Mouse (Mus musculus): Measurements from ENCODE around the gene Kalrn. TPM values are rescaled to one million over a fixed set of nuclear protein-coding genes. Genes with fewer than 3 reads are reported as not detected.
A peak's percentile ranks its signal among the peaks of the same experiment; 100 is the strongest.

Kalrn gene
- polyA plus RNA-seq, 1 experiment from 2014 or later: 9.2 TPM

DNA sequence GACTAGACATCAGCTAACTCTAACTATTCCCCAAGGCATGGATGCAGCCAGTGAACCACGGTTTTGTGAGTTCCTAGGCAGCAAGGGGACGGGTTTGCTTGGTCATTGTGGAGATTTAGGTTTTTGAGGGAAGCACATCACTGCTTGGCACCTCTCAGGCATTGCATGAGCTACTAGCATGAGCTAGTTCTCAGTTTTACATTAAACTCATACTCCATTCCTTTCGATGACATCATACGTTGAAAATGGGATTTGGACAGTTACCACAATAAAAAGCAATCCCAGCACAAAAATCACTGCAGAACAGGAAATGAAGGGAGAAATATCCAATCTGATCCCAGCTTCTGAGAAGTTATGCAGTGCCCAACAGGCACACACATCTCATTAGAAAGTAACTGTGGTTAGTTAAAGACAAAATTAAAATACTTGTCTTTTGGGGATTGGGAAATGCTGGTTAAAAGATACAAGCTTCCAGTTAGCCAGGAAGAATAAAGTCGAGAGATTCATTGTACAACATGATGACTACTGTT, 23.8 kb downstream of the Kalrn start:
- 57% methylated on average over 5 of the region's 5 CpGs for WGBS
- H3K4me3 ChIP-seq: no peak overlapping the region
- ATAC-seq (ENCODE audit: insufficient number of reproducible peaks, low FRiP score, low TSS enrichment, low read depth): no peak

DNA sequence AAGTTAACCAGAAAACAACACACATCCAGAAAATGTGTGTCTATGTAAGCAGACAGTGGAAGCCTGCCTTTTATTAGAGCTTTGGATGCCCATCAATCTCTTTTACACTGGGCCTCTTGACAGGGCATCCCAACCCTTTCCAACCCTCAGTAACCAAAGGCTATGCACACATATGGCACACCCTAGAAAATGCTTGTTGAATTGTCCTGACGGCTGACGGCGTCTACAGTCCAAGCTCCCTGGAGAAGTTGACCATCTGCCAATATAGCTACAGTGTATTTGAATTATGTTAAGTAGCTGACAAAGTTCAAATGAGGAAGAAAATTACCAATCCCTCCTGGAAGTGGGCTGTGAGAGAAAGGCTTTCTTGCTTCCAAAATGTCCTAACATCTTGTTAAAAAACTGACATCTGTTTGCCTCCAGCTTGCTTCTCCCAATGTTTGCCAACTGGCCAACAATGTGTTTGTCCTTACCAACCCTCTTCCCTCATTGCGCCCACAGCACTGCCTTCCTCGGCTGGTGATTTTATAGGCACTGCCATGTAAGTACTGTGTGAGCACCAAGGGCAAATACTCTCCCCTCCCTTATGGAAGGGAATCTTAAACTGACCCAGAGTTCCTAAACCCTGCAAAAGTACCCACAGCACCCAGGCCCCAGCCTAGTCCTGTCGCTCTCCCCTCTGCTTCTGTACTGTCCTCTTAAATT, 26.4 kb downstream of the Kalrn start:
- no peak overlapping the region for H3K4me3 ChIP-seq
- no peak overlapping the region for H3K4me2 ChIP-seq
- H3K36me3 ChIP-seq: 0 out of 2 replicates have a peak, but pooled peaks cover 4% of the 10 kb centered on the region
- H3K27ac ChIP-seq: no peak overlapping the region
- no peaks in the 10 kb centered on the region for H3K9me3 ChIP-seq
- 51% methylated on average over 6 of the region's 6 CpGs for WGBS
- H3K9ac ChIP-seq: no peak overlapping the region
- peaks cover 8% of the 10 kb centered on the region for H3K4me1 ChIP-seq
- no peak for ATAC-seq (ENCODE audit: insufficient number of reproducible peaks, low FRiP score, low TSS enrichment, low read depth)
- H3K27me3 ChIP-seq: no peaks in the 10 kb centered on the region

More for the DNA sequence above, 23.8 kb downstream of the Kalrn start:
- no peaks in the 10 kb centered on the region for H3K27me3 ChIP-seq
- H3K4me1 ChIP-seq: peaks cover 15% of the 10 kb centered on the region
- H3K36me3 ChIP-seq: no peaks in the 10 kb centered on the region
- no peak overlapping the region for H3K27ac ChIP-seq
- no peak overlapping the region for H3K4me2 ChIP-seq
- H3K9me3 ChIP-seq: no peaks in the 10 kb centered on the region
- no peak overlapping the region for H3K9ac ChIP-seq

DNA sequence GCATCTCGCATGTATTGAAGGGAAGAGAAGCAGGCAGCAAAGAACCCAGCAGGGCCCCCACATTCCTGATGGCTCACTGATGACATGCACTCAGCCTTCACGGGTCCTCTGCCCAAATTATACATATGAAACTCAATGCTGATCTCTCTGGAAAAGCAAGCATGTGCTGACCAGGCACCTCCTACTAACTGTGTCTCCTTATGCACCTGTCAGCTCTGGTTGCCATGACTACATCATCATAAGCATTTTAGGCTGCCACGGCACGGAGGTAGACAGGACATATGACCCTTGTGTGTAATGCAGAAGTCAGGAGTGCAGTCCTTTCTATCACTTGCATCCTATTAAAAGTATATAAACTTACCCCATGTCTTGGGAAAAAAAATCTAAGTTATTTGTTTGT, 29.6 kb downstream of the Kalrn start:
- Histone ChIP-seq H3K36me3 (0 out of 2 replicates have a peak, but pooled peaks cover 4% of the 10 kb centered on the region), H3K4me2 (no peak overlapping the region), H3K27ac (no peak overlapping the region), H3K4me3 (no peak overlapping the region), H3K9me3 (no peaks in the 10 kb centered on the region), H3K27me3 (no peaks in the 10 kb centered on the region), H3K9ac (no peak overlapping the region), H3K4me1 (peaks cover 6% of the 10 kb centered on the region)
- ATAC-seq (ENCODE audit: insufficient number of reproducible peaks, low FRiP score, low TSS enrichment, low read depth): no peak
- 75% methylated on average over 4 of the region's 4 CpGs for WGBS

DNA sequence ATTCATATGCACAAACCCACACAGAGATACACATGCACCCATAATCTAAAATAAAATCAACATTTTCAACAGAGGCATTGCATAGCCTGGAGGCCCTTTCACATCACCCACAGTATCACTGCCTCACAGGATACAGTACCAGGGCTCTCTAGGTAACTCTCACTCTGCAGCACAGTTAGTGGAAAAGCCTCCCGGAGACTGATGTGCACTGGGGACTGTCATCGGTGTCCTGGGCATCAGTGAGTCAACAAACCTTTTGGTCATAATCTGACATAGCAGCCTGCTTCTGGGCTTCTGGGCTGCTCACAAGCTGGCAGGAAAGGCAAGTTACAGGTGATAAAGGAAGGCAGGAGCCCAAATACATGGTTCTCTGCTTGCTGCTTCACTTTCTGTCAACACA, 31.0 kb downstream of the Kalrn start:
- WGBS: 94% methylated on average over 2 of the region's 2 CpGs
- Histone ChIP-seq H3K4me1 (peaks cover 3% of the 10 kb centered on the region), H3K27me3 (no peaks in the 10 kb centered on the region), H3K36me3 (0 out of 2 replicates have a peak, but pooled peaks cover 4% of the 10 kb centered on the region), H3K9ac (no peak overlapping the region), H3K27ac (no peak overlapping the region), H3K9me3 (no peaks in the 10 kb centered on the region), H3K4me2 (no peak overlapping the region), H3K4me3 (no peak overlapping the region)
- ATAC-seq (ENCODE audit: insufficient number of reproducible peaks, low FRiP score, low TSS enrichment, low read depth): no peak

DNA sequence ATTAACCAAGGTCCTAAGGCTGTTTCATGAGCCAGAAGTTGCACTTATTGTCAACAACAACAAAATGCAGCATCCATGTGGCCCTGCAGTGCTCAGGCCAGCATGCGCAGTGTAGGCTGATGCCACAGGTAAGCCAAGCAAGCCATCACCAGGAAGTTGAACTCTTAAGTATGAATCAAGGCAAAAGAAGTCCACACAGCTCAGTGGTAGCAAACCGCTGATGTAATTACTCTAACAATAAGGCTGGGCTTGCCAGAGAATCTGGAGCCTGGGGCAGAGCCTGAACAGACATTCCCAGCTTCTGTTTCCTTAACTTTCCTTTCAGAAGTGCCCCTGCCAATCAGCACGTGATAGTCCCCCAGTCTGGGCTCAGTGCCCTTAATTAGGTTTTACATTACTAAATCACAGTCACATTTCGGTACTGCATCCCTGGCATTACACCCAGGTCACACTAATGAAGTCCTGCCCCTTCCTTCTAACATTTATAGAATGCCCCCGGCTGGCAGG, 34.6 kb downstream of the Kalrn start:
- no peak overlapping the region for H3K9ac ChIP-seq
- no peak overlapping the region for H3K4me3 ChIP-seq
- no peaks in the 10 kb centered on the region for H3K27me3 ChIP-seq
- WGBS: 51% methylated on average over 5 of the region's 5 CpGs
- H3K27ac ChIP-seq: no peak overlapping the region
- H3K36me3 ChIP-seq: 0 out of 2 replicates have a peak, but pooled peaks cover 4% of the 10 kb centered on the region
- no peak overlapping the region for H3K4me2 ChIP-seq
- H3K9me3 ChIP-seq: no peaks in the 10 kb centered on the region
- ATAC-seq (ENCODE audit: insufficient number of reproducible peaks, low FRiP score, low TSS enrichment, low read depth): no peak
- peaks cover 5% of the 10 kb centered on the region; the same call in 1 of the 2 replicates for H3K4me1 ChIP-seq

DNA sequence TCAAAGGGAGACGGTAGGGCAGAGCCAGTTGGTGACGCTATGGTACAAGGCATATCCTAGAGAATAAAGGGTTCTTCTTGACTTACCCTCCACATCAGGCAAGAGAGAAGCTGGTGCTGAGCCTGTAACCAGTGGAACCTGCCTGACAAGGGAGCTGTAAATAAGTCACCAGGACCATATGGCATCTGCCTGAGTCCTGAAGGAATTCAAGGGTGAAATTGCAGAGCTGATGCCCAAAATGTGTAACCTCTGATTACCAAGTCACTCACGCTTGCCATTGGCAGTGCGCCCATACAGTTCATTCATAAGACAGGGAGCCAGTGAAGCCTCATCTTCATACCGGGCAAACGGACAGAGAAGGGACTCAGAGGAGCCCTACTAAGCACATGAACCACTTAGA, 37.0 kb downstream of the Kalrn start:
- Histone ChIP-seq H3K36me3 (no peaks in the 10 kb centered on the region), H3K27ac (no peak overlapping the region), H3K4me1 (peaks cover 5% of the 10 kb centered on the region; the same call in 1 of the 2 replicates), H3K9ac (no peak overlapping the region), H3K27me3 (no peaks in the 10 kb centered on the region), H3K4me3 (no peak overlapping the region), H3K9me3 (no peaks in the 10 kb centered on the region), H3K4me2 (no peak overlapping the region)
- ATAC-seq (ENCODE audit: insufficient number of reproducible peaks, low FRiP score, low TSS enrichment, low read depth): no peak
- 75% methylated on average over 6 of the region's 6 CpGs for WGBS

DNA sequence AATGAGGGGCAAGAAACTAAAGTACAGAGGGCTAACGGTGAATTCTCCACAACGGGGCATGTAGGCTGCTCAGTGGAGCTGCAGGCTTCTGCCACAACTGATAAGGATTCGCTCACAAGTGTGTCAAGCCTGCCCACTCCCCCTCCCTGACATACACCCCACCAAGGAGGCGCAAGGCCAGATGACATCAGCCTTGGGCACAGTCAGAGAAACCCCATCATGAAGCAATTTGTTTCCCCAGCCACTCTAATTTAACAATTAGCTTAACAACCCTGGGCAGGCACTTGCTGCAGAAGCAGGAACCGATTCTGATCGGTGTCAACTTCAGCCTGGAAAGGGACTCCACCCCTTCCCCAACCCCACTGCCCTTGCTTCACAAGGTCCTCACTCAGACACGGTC, 38.2 kb downstream of the Kalrn start:
- no peaks in the 10 kb centered on the region for H3K9me3 ChIP-seq
- no peaks in the 10 kb centered on the region for H3K27me3 ChIP-seq
- no peak overlapping the region for H3K9ac ChIP-seq
- no peak for ATAC-seq (ENCODE audit: insufficient number of reproducible peaks, low FRiP score, low TSS enrichment, low read depth)
- 29% methylated on average over 7 of the region's 7 CpGs for WGBS
- peaks cover 5% of the 10 kb centered on the region; the same call in 1 of the 2 replicates for H3K4me1 ChIP-seq
- 0 out of 2 replicates have a peak overlapping the region, but pooled peaks have one; percentile 11 for H3K27ac ChIP-seq
- no peaks in the 10 kb centered on the region for H3K36me3 ChIP-seq
- H3K4me2 ChIP-seq: no peak overlapping the region
- H3K4me3 ChIP-seq: no peak overlapping the region

DNA sequence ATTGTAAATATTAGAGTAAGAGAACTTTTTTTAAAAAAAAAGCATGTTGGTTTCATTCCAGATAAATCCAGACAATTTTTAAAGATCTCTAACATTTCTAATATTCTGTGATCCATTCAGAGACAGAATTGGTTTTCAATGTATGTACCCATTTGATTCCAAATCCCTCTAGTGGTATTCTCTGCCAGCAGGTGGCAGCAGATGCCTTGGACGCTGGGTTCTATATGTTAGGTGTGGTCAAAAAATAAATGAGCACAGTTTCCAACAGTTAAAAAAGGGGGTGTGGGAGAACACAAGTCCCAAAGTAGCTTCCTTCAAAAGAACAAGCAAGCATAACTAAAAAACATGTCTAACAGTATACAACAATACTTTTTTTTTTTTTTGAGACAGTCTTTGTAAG, 41.8 kb downstream of the Kalrn start:
- no peak overlapping the region for H3K9ac ChIP-seq
- H3K4me2 ChIP-seq: no peak overlapping the region
- H3K27me3 ChIP-seq: no peaks in the 10 kb centered on the region
- no peaks in the 10 kb centered on the region for H3K36me3 ChIP-seq
- no peak overlapping the region for H3K4me3 ChIP-seq
- no peak overlapping the region for H3K27ac ChIP-seq
- ATAC-seq (ENCODE audit: insufficient number of reproducible peaks, low FRiP score, low TSS enrichment, low read depth): no peak
- peaks cover 5% of the 10 kb centered on the region; the same call in 1 of the 2 replicates for H3K4me1 ChIP-seq
- WGBS: 7% methylated on average over 1 of the region's 1 CpGs
- H3K9me3 ChIP-seq: no peaks in the 10 kb centered on the region

DNA sequence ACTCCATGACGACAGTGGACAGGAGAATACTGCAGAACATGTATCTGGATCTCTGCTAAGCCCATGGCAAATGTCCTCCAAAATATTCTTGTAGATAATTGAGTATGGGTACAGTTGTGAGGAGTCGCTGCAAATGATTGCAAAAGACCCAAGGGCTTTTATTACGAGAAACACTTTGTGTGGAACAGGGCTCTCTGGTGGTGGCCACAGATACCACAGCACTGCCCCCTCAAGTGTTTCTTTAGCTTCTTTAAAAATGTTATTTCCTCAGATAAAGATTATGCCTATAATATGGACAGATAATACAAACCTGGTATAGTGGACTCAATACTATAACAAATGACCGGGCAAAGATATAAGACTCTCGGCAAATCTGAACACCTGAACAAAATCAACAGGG, 43.3 kb downstream of the Kalrn start:
- H3K4me2 ChIP-seq: no peak overlapping the region
- H3K4me1 ChIP-seq: peaks cover 3% of the 10 kb centered on the region; the same call in 1 of the 2 replicates
- no peak overlapping the region for H3K9ac ChIP-seq
- no peaks in the 10 kb centered on the region for H3K36me3 ChIP-seq
- ATAC-seq (ENCODE audit: insufficient number of reproducible peaks, low FRiP score, low TSS enrichment, low read depth): no peak
- H3K4me3 ChIP-seq: no peak overlapping the region
- no peak overlapping the region for H3K27ac ChIP-seq
- WGBS: 83% methylated on average over 5 of the region's 5 CpGs
- no peaks in the 10 kb centered on the region for H3K9me3 ChIP-seq
- no peaks in the 10 kb centered on the region for H3K27me3 ChIP-seq

DNA sequence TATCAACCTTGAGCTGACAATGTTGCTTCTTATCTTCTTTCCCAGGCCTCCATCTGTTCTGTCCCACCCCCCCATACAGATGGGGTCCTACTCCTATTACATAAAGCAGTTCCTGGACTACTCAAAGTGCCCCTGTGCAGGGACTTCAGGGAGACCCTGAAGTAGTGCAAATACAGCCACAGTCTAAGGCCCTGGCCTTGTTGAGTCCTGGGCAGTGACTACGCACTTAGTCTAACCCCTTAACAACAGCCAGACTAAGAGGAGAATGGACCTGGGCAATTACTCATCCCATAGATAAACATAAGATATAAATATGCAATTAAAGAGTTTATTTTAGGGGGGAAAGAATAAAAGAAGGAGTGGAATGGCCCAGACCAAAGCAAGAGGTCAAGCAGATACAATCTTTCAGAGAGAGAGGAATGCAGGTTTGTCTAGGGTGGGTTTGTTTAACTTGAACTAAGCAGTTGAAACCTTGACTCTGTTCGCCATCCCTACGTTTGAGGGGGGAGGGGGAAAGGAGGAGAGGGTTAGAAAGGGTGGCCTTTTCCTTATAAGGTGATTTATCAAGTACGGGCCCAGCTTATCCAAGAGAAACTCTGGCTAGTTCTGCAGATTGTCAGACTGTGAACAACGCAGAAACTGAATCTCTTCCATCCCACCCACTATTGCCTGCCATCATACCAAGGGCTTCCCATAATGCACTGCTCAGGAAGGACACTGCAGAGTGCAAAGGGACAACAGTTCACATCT, 44.9 kb downstream of the Kalrn start:
- no peak overlapping the region for H3K4me2 ChIP-seq
- H3K9me3 ChIP-seq: no peaks in the 10 kb centered on the region
- 80% methylated on average over 5 of the region's 5 CpGs for WGBS
- no peak overlapping the region for H3K9ac ChIP-seq
- H3K27me3 ChIP-seq: no peaks in the 10 kb centered on the region
- ATAC-seq (ENCODE audit: insufficient number of reproducible peaks, low FRiP score, low TSS enrichment, low read depth): no peak
- H3K36me3 ChIP-seq: no peaks in the 10 kb centered on the region
- H3K4me3 ChIP-seq: no peak overlapping the region
- peaks cover 3% of the 10 kb centered on the region; the same call in 1 of the 2 replicates for H3K4me1 ChIP-seq
- H3K27ac ChIP-seq: no peak overlapping the region

DNA sequence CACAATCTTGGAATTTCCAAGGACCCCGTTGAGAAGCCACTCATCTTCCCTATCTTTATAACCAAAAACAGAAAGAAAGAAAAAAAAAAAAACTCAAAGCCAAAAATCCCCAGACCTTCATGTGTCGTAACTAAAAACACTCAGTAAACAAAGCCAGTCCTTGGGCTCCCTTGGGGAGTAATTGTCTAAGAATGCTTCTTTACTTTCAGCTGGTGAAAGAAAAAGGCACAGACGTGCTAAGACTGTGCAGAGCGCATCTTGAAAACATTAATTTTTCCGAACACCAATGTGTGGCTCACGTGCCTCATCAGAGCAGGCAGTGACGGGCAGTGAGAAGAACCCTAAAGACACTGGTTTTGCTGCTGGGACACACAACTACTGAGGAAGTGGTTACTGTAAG, 47.0 kb downstream of the Kalrn start:
- H3K9me3 ChIP-seq: no peaks in the 10 kb centered on the region
- H3K4me3 ChIP-seq: no peak overlapping the region
- H3K27ac ChIP-seq: no peak overlapping the region; the same call in 1 of the 2 replicates
- H3K4me2 ChIP-seq: no peak overlapping the region
- ATAC-seq (ENCODE audit: insufficient number of reproducible peaks, low FRiP score, low TSS enrichment, low read depth): 0 out of 2 replicates have a peak, but pooled peaks have one; percentile 35
- H3K36me3 ChIP-seq: no peaks in the 10 kb centered on the region
- H3K27me3 ChIP-seq: no peaks in the 10 kb centered on the region
- WGBS: 47% methylated on average over 7 of the region's 7 CpGs
- no peak overlapping the region for H3K9ac ChIP-seq
- H3K4me1 ChIP-seq: peaks cover 3% of the 10 kb centered on the region; the same call in 1 of the 2 replicates

DNA sequence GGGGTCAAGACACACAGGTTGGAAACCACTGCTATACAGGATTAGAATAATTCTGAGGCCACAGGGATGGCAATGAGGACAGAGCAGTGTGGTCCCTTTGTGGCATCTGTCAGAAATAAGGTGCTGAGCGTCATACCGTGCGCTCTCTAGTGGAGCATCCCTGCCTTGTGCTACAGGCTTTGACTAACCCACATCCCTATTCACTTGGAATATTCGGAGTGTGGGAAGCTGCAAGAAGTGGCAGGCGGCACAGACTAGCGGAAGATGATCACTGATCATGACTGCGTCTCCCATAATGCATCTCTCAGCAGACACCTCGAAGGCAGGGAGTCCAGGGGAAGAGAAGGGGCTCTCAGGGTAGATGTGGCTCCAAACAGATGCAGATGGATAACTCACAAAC, 47.5 kb downstream of the Kalrn start:
- 79% methylated on average over 8 of the region's 8 CpGs for WGBS
- no peak for ATAC-seq (ENCODE audit: insufficient number of reproducible peaks, low FRiP score, low TSS enrichment, low read depth)

More for the DNA sequence above, 47.5 kb downstream of the Kalrn start:
- Histone ChIP-seq H3K27ac (no peak overlapping the region; the same call in 1 of the 2 replicates), H3K4me1 (peaks cover 3% of the 10 kb centered on the region; the same call in 1 of the 2 replicates), H3K27me3 (no peaks in the 10 kb centered on the region), H3K4me2 (no peak overlapping the region), H3K9me3 (no peaks in the 10 kb centered on the region), H3K9ac (no peak overlapping the region), H3K36me3 (no peaks in the 10 kb centered on the region), H3K4me3 (no peak overlapping the region)

All from limb, embryonic 15.5 days (tissue).